Mouse (Mus musculus): ENCODE results near the gene Hagh. TPM values are rescaled to one million over a fixed set of nuclear protein-coding genes. Genes with fewer than 3 reads are reported as not detected.

Gene Hagh
- polyA plus RNA-seq, 1 experiment from 2014 or later = 241 TPM

DNA sequence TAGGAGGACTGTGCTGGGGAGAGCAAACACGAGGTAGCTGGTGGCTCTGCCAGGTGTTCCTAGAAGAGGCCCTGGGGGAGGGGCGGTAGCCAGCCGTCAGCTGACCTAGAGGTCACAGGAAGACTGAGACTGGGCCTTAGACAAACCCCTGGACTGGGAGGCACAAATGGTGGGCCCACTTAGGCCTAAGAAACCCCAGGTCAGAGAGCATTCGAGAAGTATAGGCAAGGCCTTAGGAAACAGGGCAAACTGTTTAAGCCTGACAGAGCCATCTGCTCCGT is 38.1 kb downstream of the Hagh start:
- DNase-seq (peak; percentile 73), ATAC-seq (peak; percentile 83)
- peaks cover 11% of the 10 kb centered on the region; the same call in 1 of the 2 replicates for H3K4me1 ChIP-seq (ENCODE audit: insufficient read depth)
- no peaks in the 10 kb centered on the region for H3K9me3 ChIP-seq (ENCODE audit: low read length)
- H3K4me3 ChIP-seq (ENCODE audit: low read depth, low read length) = peak overlapping the region; percentile 21
- H3K9ac ChIP-seq (replicated peaks) = peak overlapping the region; percentile 68
- peak overlapping the region; percentile 64 for H3K4me2 ChIP-seq (ENCODE audit: low read depth, low read length)
- no peaks in the 10 kb centered on the region for H3K27me3 ChIP-seq (ENCODE audit: insufficient read depth, low read length)
- peaks cover 12% of the 10 kb centered on the region for H3K36me3 ChIP-seq (replicated peaks; ENCODE audit: insufficient read depth, low read length)
- TF ChIP-seq EP300 (IDR thresholded peaks at IDR 0.05; ENCODE audit: low read depth) (no peak), CTCF (IDR thresholded peaks at IDR 0.05; ENCODE audit: low read depth) (no peak)
- WGBS (ENCODE audit: insufficient replicate concordance) = 48% methylated on average over 5 of the region's 5 CpGs
- peak overlapping the region; percentile 94 for H3K27ac ChIP-seq (ENCODE audit: low read depth)

DNA sequence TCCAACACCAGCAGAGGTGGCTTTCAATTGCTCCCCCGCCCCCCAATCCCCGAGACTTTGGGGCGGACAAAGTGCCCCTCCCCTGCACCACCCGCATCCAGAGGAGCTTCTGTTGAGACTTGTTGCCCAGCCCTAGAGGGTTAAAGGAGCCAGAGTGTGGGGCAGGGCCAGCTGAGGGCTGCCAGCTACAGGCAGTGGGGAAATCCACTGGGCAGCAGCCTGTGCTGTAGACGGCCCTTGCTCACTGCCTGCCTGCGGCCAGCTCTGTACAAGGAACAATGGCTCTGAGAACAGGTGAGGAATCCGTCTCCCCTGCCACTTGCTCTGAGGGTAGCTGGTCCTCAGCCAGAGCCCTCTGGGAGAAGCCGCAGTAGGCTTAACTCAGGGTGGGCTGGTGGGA is 38.6 kb downstream of the Hagh start:
- WGBS (ENCODE audit: insufficient replicate concordance) = 64% methylated on average over 8 of the region's 8 CpGs
- peak overlapping the region; percentile 94 for H3K27ac ChIP-seq (ENCODE audit: low read depth)
- peak overlapping the region; percentile 64 for H3K4me2 ChIP-seq (ENCODE audit: low read depth, low read length)
- H3K4me3 ChIP-seq (ENCODE audit: low read depth, low read length) = peak overlapping the region; percentile 21
- H3K36me3 ChIP-seq (replicated peaks; ENCODE audit: insufficient read depth, low read length) = peaks cover 17% of the 10 kb centered on the region
- no peaks in the 10 kb centered on the region for H3K9me3 ChIP-seq (ENCODE audit: low read length)
- H3K27me3 ChIP-seq (ENCODE audit: insufficient read depth, low read length) = no peaks in the 10 kb centered on the region
- TF ChIP-seq EP300 (IDR thresholded peaks at IDR 0.05; ENCODE audit: low read depth) (no peak), CTCF (IDR thresholded peaks at IDR 0.05; ENCODE audit: low read depth) (no peak)
- ATAC-seq (peak; percentile 60), DNase-seq (no peak)
- peak overlapping the region; percentile 68 for H3K9ac ChIP-seq (replicated peaks)
- H3K4me1 ChIP-seq (ENCODE audit: insufficient read depth) = peaks cover 11% of the 10 kb centered on the region; the same call in 1 of the 2 replicates

DNA sequence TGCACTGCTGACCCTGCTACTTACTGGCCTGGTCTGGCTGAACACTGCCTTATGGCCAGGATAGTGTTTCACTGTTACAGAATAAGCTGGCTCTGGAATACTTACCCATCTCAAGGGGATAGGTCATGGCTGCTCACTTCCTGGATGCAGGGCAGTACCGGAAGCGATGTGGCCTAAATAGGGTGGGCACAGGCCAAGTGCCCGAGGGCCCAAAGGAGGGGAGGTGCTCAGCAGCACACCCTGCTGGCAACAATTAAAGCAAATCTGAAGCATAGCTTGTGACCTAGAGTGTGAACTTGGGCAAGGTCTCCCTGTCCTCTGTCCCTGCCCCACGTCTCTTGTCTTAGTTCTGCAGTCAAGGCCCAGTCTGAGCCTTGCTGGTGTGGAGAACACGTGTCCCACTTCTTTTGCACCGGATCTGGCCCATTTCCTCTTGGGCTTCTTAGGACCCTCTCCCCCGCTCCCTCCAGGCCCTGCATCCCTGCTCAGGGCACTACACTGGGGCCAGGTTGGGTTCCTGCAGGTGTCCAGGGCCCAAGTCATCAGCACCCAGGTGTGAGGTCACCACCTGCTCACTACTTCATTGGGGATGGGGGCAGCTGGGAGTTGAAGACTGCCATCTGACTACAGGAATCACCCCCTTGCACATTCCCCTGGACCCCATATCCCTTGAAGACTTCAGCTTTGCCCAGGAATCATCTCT is 41.9 kb downstream of the Hagh start:
- no peaks in the 10 kb centered on the region for H3K27me3 ChIP-seq (ENCODE audit: insufficient read depth, low read length)
- ATAC-seq = no peak
- H3K4me1 ChIP-seq (ENCODE audit: insufficient read depth) = peaks cover 8% of the 10 kb centered on the region
- peak; percentile 50 for DNase-seq
- no peak overlapping the region for H3K4me2 ChIP-seq (ENCODE audit: low read depth, low read length)
- no peak overlapping the region for H3K4me3 ChIP-seq (ENCODE audit: low read depth, low read length)
- H3K9ac ChIP-seq (replicated peaks) = no peak overlapping the region
- 50% methylated on average over 7 of the region's 7 CpGs for WGBS (ENCODE audit: insufficient replicate concordance)
- no peak overlapping the region for H3K27ac ChIP-seq (ENCODE audit: low read depth)
- peak; percentile 80 for TF ChIP-seq CTCF (IDR thresholded peaks at IDR 0.05; ENCODE audit: low read depth)
- TF ChIP-seq EP300 (IDR thresholded peaks at IDR 0.05; ENCODE audit: low read depth) = no peak
- no peaks in the 10 kb centered on the region for H3K9me3 ChIP-seq (ENCODE audit: low read length)
- peaks cover 29% of the 10 kb centered on the region for H3K36me3 ChIP-seq (replicated peaks; ENCODE audit: insufficient read depth, low read length)

DNA sequence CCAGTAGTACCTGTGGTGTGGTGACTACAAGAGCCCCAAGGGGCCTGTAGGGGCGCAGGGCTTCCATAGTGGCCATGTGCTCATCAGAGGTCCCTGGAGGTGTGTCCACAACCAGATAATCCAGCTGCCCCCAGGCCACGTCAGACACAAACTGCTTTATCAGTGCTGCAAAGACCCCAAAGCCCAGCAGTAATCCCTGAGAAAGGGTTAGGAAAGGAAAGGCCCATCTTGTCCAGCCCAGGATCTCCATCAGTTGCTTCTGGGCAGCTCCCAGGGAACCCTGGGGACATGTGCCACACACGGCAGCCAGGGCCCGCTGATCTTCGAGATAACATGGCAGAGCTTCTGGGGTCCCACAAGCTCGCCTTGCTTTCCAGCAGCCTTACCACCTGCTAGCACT is 44.4 kb downstream of the Hagh start:
- WGBS (ENCODE audit: insufficient replicate concordance) = 81% methylated on average over 6 of the region's 6 CpGs
- H3K4me1 ChIP-seq (ENCODE audit: insufficient read depth) = peaks cover 23% of the 10 kb centered on the region

DNA sequence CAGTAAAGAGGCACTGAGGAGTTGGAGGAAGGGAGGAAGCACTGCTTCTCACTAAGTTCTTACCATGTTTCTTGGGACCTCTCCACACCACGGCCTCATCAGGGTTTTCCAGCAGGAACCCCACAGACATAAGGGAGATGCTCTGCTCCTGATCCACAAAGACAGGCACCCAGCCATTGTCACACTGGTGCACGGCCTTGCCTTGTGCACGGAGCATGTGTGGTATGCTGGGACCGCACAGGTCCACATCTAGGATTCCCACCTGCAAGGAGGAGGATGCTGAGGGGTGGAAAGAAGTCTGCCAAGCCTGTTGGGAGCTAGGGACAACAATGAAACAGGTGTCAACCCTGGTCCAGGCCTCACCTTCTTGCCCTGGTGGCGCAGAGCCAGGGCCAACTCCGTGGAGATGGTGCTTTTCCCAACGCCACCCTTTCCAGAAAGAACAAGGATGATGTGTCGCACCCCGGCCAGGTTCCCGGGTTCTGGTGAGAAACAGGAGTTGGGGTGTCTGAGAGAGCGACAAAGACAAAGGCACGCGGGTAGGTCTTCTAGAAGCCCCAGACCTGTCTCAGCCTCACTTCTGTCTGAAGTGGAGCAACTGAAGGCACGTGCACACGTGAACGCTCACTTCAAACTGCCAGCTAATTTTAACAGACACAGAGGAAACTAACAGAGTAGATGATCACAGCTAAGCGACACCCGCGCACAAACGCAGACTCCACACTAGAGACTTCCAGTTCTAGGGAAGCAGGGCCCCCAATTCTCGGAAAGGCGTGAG is 45.6 kb downstream of the Hagh start:
- 19% methylated on average over 22 of the region's 22 CpGs for WGBS (ENCODE audit: insufficient replicate concordance)
- H3K27ac ChIP-seq (ENCODE audit: low read depth) = peak overlapping the region; percentile 69
- no peaks in the 10 kb centered on the region for H3K9me3 ChIP-seq (ENCODE audit: low read length)
- TF ChIP-seq EP300 (IDR thresholded peaks at IDR 0.05; ENCODE audit: low read depth) (no peak), CTCF (IDR thresholded peaks at IDR 0.05; ENCODE audit: low read depth) (no peak)
- H3K9ac ChIP-seq (replicated peaks) = peak overlapping the region; percentile 91
- ATAC-seq (no peak), DNase-seq (no peak)
- H3K36me3 ChIP-seq (replicated peaks; ENCODE audit: insufficient read depth, low read length) = peaks cover 55% of the 10 kb centered on the region
- peaks cover 23% of the 10 kb centered on the region for H3K4me1 ChIP-seq (ENCODE audit: insufficient read depth)
- H3K4me2 ChIP-seq (ENCODE audit: low read depth, low read length) = peak overlapping the region; percentile 95
- H3K27me3 ChIP-seq (ENCODE audit: insufficient read depth, low read length) = no peaks in the 10 kb centered on the region
- peak overlapping the region; percentile 98 for H3K4me3 ChIP-seq (ENCODE audit: low read depth, low read length)

More for the DNA sequence above, 44.4 kb downstream of the Hagh start:
- no peaks in the 10 kb centered on the region for H3K27me3 ChIP-seq (ENCODE audit: insufficient read depth, low read length)
- no peak overlapping the region for H3K4me3 ChIP-seq (ENCODE audit: low read depth, low read length)
- no peak overlapping the region for H3K4me2 ChIP-seq (ENCODE audit: low read depth, low read length)
- H3K9me3 ChIP-seq (ENCODE audit: low read length) = no peaks in the 10 kb centered on the region
- no peak overlapping the region for H3K9ac ChIP-seq (replicated peaks)
- no peak overlapping the region for H3K27ac ChIP-seq (ENCODE audit: low read depth)
- no peak for ATAC-seq
- peaks cover 43% of the 10 kb centered on the region for H3K36me3 ChIP-seq (replicated peaks; ENCODE audit: insufficient read depth, low read length)
- no peak for DNase-seq
- TF ChIP-seq CTCF (IDR thresholded peaks at IDR 0.05; ENCODE audit: low read depth) = no peak
- no peak for TF ChIP-seq EP300 (IDR thresholded peaks at IDR 0.05; ENCODE audit: low read depth)

DNA sequence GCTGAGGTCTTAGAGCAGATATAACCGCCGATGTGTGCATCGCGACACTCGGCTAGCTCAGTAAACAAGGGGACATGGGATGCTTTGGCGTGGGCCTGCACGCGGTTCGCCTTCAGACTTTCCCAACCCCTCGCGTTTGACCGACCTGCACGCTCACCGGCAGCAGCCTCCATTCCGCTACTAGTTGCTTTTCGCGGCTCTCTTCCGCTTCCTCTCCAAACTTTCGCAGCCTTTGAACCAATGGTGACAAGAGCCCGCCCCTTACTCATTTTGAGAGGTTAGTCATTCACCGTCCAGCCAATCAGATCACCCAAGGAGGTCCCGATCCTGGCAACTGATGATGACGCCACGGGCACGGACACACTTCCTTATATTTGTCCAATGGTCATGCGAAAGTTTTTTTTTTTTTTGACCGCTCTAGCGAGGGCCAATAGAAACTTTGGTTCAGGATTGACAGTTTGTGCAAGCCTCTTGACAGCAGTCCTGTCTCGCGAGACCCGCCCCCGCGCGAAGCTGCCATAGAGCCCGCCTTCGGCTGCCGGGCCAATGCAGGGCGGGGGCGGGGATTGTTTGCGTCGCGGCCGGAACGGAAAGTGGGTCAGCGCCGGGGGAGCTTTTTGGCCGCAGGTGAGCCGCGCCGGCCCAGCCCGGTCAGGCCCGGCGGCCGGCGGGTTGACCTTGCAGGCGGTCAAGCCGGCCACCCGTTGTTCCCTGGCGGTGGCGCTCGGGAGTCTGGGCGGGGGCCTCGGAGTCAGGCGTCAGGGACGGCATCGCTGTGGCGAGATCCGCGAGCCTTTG is 46.4 kb downstream of the Hagh start, which contains the start of the genes Nubp2 and Spsb3:
TSS of gene Nubp2 (minus strand) at position 216 of the 798 bp plus-strand sequence.
TSS of gene Spsb3 (plus strand) at position 510 of the 798 bp plus-strand sequence.
- H3K9ac ChIP-seq (replicated peaks) = peak within 1 kb of the TSS; percentile 98
- peaks cover 63% of the 10 kb centered on the region for H3K36me3 ChIP-seq (replicated peaks; ENCODE audit: insufficient read depth, low read length)
- WGBS (ENCODE audit: insufficient replicate concordance) = under 1% methylated on average over 69 of the region's 69 CpGs
- peak within 1 kb of the TSS; percentile 95 for H3K4me2 ChIP-seq (ENCODE audit: low read depth, low read length)
- ATAC-seq = peak; percentile 96
- H3K9me3 ChIP-seq (ENCODE audit: low read length) = no peaks in the 10 kb centered on the region
- peaks cover 23% of the 10 kb centered on the region for H3K4me1 ChIP-seq (ENCODE audit: insufficient read depth)
- DNase-seq = peak; percentile 98
- H3K27me3 ChIP-seq (ENCODE audit: insufficient read depth, low read length) = no peaks in the 10 kb centered on the region
- peak within 1 kb of the TSS; percentile 97 for H3K27ac ChIP-seq (ENCODE audit: low read depth)
- H3K4me3 ChIP-seq (ENCODE audit: low read depth, low read length) = peak within 1 kb of the TSS; percentile 98
- TF ChIP-seq CTCF (IDR thresholded peaks at IDR 0.05; ENCODE audit: low read depth) = peak; percentile 49
- peak; percentile 85 for TF ChIP-seq EP300 (IDR thresholded peaks at IDR 0.05; ENCODE audit: low read depth)

All from liver, postnatal 0 days (tissue).